Mouse (Mus musculus) thymus, postnatal 0 days (tissue): Measurements from ENCODE around the gene Necap2. TPM values are rescaled to one million over a fixed set of nuclear protein-coding genes. Genes with fewer than 3 reads are reported as not detected.

Experiments
- DNase-seq: peaks from one replicate; pipeline ENCODE4 v3.0.0-alpha.2; 2015; ENCODE audit warnings: low spot score
- polyA plus RNA-seq: library from polyadenylated mRNA; unstranded; fragments of >200 nt; fragmentation: Nextera tagmentation; extraction: Ambion mirVana; gene quantifications from 2 replicates; pipeline ENCODE4 v1.2.1, GENCODE M21; 2015

Necap2 gene
- polyA plus RNA-seq, 1 experiment from 2014 or later = 103 TPM

GRCm38 (mm10) chr4:141074109-141074508 is 4.0 kb downstream of the Necap2 start:
- no peak for DNase-seq

GRCm38 (mm10) chr4:141073661-141074060 is 4.5 kb downstream of the Necap2 start:
- no peak for DNase-seq

- DNase-seq = no peak
Observed at GRCm38 (mm10) chr4:141072502-141072901, 5.7 kb downstream of the Necap2 start.

GRCm38 (mm10) chr4:141069731-141070130 is 8.4 kb downstream of the Necap2 start:
- DNase-seq = peak; percentile 65

GRCm38 (mm10) chr4:141068655-141069054 is 9.5 kb downstream of the Necap2 start:
- no peak for DNase-seq

- no peak for DNase-seq
Observed at GRCm38 (mm10) chr4:141067516-141068046, 10.6 kb downstream of the Necap2 start.

GRCm38 (mm10) chr4:141066709-141067515 is 11.2 kb downstream of the Necap2 start:
- DNase-seq = no peak

- peak; percentile 91 for DNase-seq
Observed at GRCm38 (mm10) chr4:141065123-141065522, 13.0 kb downstream of the Necap2 start.

GRCm38 (mm10) chr4:141064104-141064659 is 14.0 kb downstream of the Necap2 start:
- DNase-seq = no peak

- peak; percentile 100 for DNase-seq
Observed at GRCm38 (mm10) chr4:141060426-141061301, 17.5 kb downstream of the Necap2 start, which contains the start of gene Crocc. Gene Crocc (minus strand): TSS chr4:141060550.

GRCm38 (mm10) chr4:141059616-141060425 is 18.3 kb downstream of the Necap2 start:
- DNase-seq = no peak

- DNase-seq = no peak
Observed at GRCm38 (mm10) chr4:141058835-141059234, 19.3 kb downstream of the Necap2 start.

GRCm38 (mm10) chr4:141056970-141057369 is 21.2 kb downstream of the Necap2 start:
- DNase-seq = no peak

- DNase-seq = no peak
Observed at GRCm38 (mm10) chr4:141053568-141054161, 24.5 kb downstream of the Necap2 start.

GRCm38 (mm10) chr4:141053138-141053537 is 25.0 kb downstream of the Necap2 start:
- DNase-seq = no peak

GRCm38 (mm10) chr4:141052442-141052841 is 25.7 kb downstream of the Necap2 start:
- no peak for DNase-seq

- no peak for DNase-seq
Observed at GRCm38 (mm10) chr4:141049476-141049835, 28.7 kb downstream of the Necap2 start.

- DNase-seq = no peak
Observed at GRCm38 (mm10) chr4:141048810-141049475, 29.2 kb downstream of the Necap2 start.

GRCm38 (mm10) chr4:141044816-141045215 is 33.3 kb downstream of the Necap2 start:
- peak; percentile 66 for DNase-seq

GRCm38 (mm10) chr4:141041117-141041516 is 37.0 kb downstream of the Necap2 start:
- no peak for DNase-seq
